Mouse (Mus musculus) 3T3-L1 (cell line): ENCODE results near the gene S100a9.

ENCODE experiments used
- DNase-seq: peaks from one replicate; pipeline ENCODE4 v3.0.0-alpha.2; 2015; ENCODE audit warnings: low read depth, low spot score

Gene S100a9

GRCm38 (mm10) chr3:90695613-90696012 is at the start of gene S100a9:
S100a9 (minus strand) TSS chr3:90695721.
- no peak for DNase-seq

GRCm38 (mm10) chr3:90726606-90727005 is 31.1 kb upstream of the S100a9 start, which contains the start of gene Pglyrp4:
Pglyrp4 (plus strand) TSS chr3:90726906.
- no peak for DNase-seq

- peak; percentile 98 for DNase-seq
Measured at GRCm38 (mm10) chr3:90709591-90710460, 14.3 kb upstream of the S100a9 start.

GRCm38 (mm10) chr3:90708523-90709202 is 13.1 kb upstream of the S100a9 start:
- DNase-seq: peak; percentile 77

- DNase-seq: no peak
Measured at GRCm38 (mm10) chr3:90702244-90702643, 6.7 kb upstream of the S100a9 start.

- DNase-seq: no peak
Measured at GRCm38 (mm10) chr3:90693496-90693895, 2.0 kb downstream of the S100a9 start.

- no peak for DNase-seq
Measured at GRCm38 (mm10) chr3:90686835-90687234, 8.7 kb downstream of the S100a9 start.

GRCm38 (mm10) chr3:90683929-90684328 is 11.6 kb downstream of the S100a9 start:
- no peak for DNase-seq

GRCm38 (mm10) chr3:90678656-90679055 is 16.9 kb downstream of the S100a9 start:
- no peak for DNase-seq

- peak; percentile 93 for DNase-seq
Measured at GRCm38 (mm10) chr3:90668846-90669245, 26.7 kb downstream of the S100a9 start, which contains the start of gene S100a8. S100a8 (plus strand) TSS chr3:90668978.

- peak; percentile 78 for DNase-seq
Measured at GRCm38 (mm10) chr3:90664219-90664618, 31.3 kb downstream of the S100a9 start.

GRCm38 (mm10) chr3:90659364-90660044 is 36.0 kb downstream of the S100a9 start:
- no peak for DNase-seq

GRCm38 (mm10) chr3:90657405-90657804 is 38.1 kb downstream of the S100a9 start:
- peak; percentile 50 for DNase-seq

GRCm38 (mm10) chr3:90653717-90654116 is 41.8 kb downstream of the S100a9 start, which contains the start of gene S100a7a:
S100a7a (plus strand) TSS chr3:90654017.
- DNase-seq: no peak

- DNase-seq: peak; percentile 94
Measured at GRCm38 (mm10) chr3:90652878-90653508, 42.5 kb downstream of the S100a9 start.

- no peak for DNase-seq
Measured at GRCm38 (mm10) chr3:90649832-90650231, 45.7 kb downstream of the S100a9 start.

- no peak for DNase-seq
Measured at GRCm38 (mm10) chr3:90648981-90649380, 46.5 kb downstream of the S100a9 start.

GRCm38 (mm10) chr3:90647291-90647690 is 48.2 kb downstream of the S100a9 start:
- no peak for DNase-seq

GRCm38 (mm10) chr3:90644220-90644619 is 51.3 kb downstream of the S100a9 start:
- peak; percentile 77 for DNase-seq
